Mouse (Mus musculus): ENCODE data around the gene Cbx1. TPM values are rescaled to one million over a fixed set of nuclear protein-coding genes. Genes with fewer than 3 reads are reported as not detected.
A peak's percentile ranks its signal among the peaks of the same experiment; 100 is the strongest.
"Not testable (repeated sequence)": the region's sequence is repeated elsewhere in the genome, so short reads cannot be mapped to it uniquely, and the experiment has no call there.

Gene Cbx1
- total and polyA plus RNA-seq, 2 experiments = 9.7 to 16.0 TPM

GRCm38 (mm10) chr11:96775665-96776064 is 13.3 kb upstream of the Cbx1 start:
- H3K36me3 ChIP-seq (ENCODE audit: control insufficient read depth, insufficient read depth, low read length) = peaks cover 10% of the 10 kb centered on the region; the same call in 1 of the 2 replicates
- H3K9ac ChIP-seq (ENCODE audit: low read depth, low read length) = no peak overlapping the region
- H3K27me3 ChIP-seq (ENCODE audit: control insufficient read depth, insufficient read depth, low read length) = no peaks in the 10 kb centered on the region
- no peak overlapping the region for H3K4me3 ChIP-seq (ENCODE audit: insufficient read depth, low read depth, low read length)
- no peak for DNase-seq (ENCODE audit: extremely low read depth, low read depth, low spot score)
- no peaks in the 10 kb centered on the region for H3K79me2 ChIP-seq (ENCODE audit: control insufficient read depth, insufficient read depth, low read length)
- no peak for TF ChIP-seq CTCF (IDR thresholded peaks at IDR 0.05; ENCODE audit: low read depth, low read length)
- no peak for TF ChIP-seq POLR2A (IDR thresholded peaks at IDR 0.05; ENCODE audit: extremely low read depth, insufficient read depth, low read length)
- H3K4me1 ChIP-seq (ENCODE audit: control insufficient read depth, insufficient read depth, low read length) = peaks cover 7% of the 10 kb centered on the region; the same call in 1 of the 2 replicates
- 60% methylated on average over 7 of the region's 7 CpGs for WGBS
- no peak overlapping the region for H3K27ac ChIP-seq (replicated peaks; ENCODE audit: insufficient read depth, low read depth, low read length)

GRCm38 (mm10) chr11:96776068-96776467 is 12.9 kb upstream of the Cbx1 start:
- peaks cover 7% of the 10 kb centered on the region; the same call in 1 of the 2 replicates for H3K4me1 ChIP-seq (ENCODE audit: control insufficient read depth, insufficient read depth, low read length)
- H3K79me2 ChIP-seq (ENCODE audit: control insufficient read depth, insufficient read depth, low read length) = no peaks in the 10 kb centered on the region
- DNase-seq (ENCODE audit: extremely low read depth, low read depth, low spot score) = no peak
- H3K27me3 ChIP-seq (ENCODE audit: control insufficient read depth, insufficient read depth, low read length) = no peaks in the 10 kb centered on the region
- H3K27ac ChIP-seq (replicated peaks; ENCODE audit: insufficient read depth, low read depth, low read length) = no peak overlapping the region
- WGBS = 50% methylated on average over 3 of the region's 3 CpGs
- H3K9ac ChIP-seq (ENCODE audit: low read depth, low read length) = no peak overlapping the region
- H3K36me3 ChIP-seq (ENCODE audit: control insufficient read depth, insufficient read depth, low read length) = peaks cover 6% of the 10 kb centered on the region; the same call in 1 of the 2 replicates
- no peak for TF ChIP-seq CTCF (IDR thresholded peaks at IDR 0.05; ENCODE audit: low read depth, low read length)
- no peak overlapping the region for H3K4me3 ChIP-seq (ENCODE audit: insufficient read depth, low read depth, low read length)

GRCm38 (mm10) chr11:96776968-96777962 is 11.7 kb upstream of the Cbx1 start, which contains the start of gene Snx11:
Gene Snx11, minus strand, starts transcription at chr11:96777559.
- 2% methylated on average over 59 of the region's 59 CpGs for WGBS
- Histone ChIP-seq H3K36me3 (ENCODE audit: control insufficient read depth, insufficient read depth, low read length) (peaks cover 2% of the 10 kb centered on the region; the same call in 1 of the 2 replicates), H3K27ac (replicated peaks; ENCODE audit: insufficient read depth, low read depth, low read length) (0 out of 2 replicates have a peak within 1 kb of the TSS, but pooled peaks have one; percentile 5), H3K27me3 (ENCODE audit: control insufficient read depth, insufficient read depth, low read length) (no peaks in the 10 kb centered on the region), H3K9ac (ENCODE audit: low read depth, low read length) (peak within 1 kb of the TSS; percentile 70), H3K79me2 (ENCODE audit: control insufficient read depth, insufficient read depth, low read length) (no peaks in the 10 kb centered on the region), H3K4me3 (ENCODE audit: insufficient read depth, low read depth, low read length) (peak within 1 kb of the TSS; percentile 87), H3K4me1 (ENCODE audit: control insufficient read depth, insufficient read depth, low read length) (peaks cover 7% of the 10 kb centered on the region; the same call in 1 of the 2 replicates)
- DNase-seq (ENCODE audit: extremely low read depth, low read depth, low spot score) = peak; percentile 94
- TF ChIP-seq CTCF (IDR thresholded peaks at IDR 0.05; ENCODE audit: low read depth, low read length) (peak; percentile 74), POLR2A (IDR thresholded peaks at IDR 0.05; ENCODE audit: extremely low read depth, insufficient read depth, low read length) (peak; percentile 63; the same call in 1 of the 2 replicates)

- DNase-seq (ENCODE audit: extremely low read depth, low read depth, low spot score); H3K27me3 ChIP-seq (ENCODE audit: control insufficient read depth, insufficient read depth, low read length); H3K79me2 ChIP-seq (ENCODE audit: control insufficient read depth, insufficient read depth, low read length); H3K4me3 ChIP-seq (ENCODE audit: insufficient read depth, low read depth, low read length); H3K9ac ChIP-seq (ENCODE audit: low read depth, low read length); H3K4me1 ChIP-seq (ENCODE audit: control insufficient read depth, insufficient read depth, low read length); H3K27ac ChIP-seq (replicated peaks; ENCODE audit: insufficient read depth, low read depth, low read length); H3K36me3 ChIP-seq (ENCODE audit: control insufficient read depth, insufficient read depth, low read length): not testable (repeated sequence)
- WGBS = 67% methylated on average over 10 of the region's 10 CpGs
Observed at GRCm38 (mm10) chr11:96778061-96778627, 10.8 kb upstream of the Cbx1 start.

- no peaks in the 10 kb centered on the region for H3K36me3 ChIP-seq (ENCODE audit: control insufficient read depth, insufficient read depth, low read length)
- 88% methylated on average over 5 of the region's 5 CpGs for WGBS
- no peaks in the 10 kb centered on the region for H3K79me2 ChIP-seq (ENCODE audit: control insufficient read depth, insufficient read depth, low read length)
- H3K4me1 ChIP-seq (ENCODE audit: control insufficient read depth, insufficient read depth, low read length) = peaks cover 7% of the 10 kb centered on the region; the same call in 1 of the 2 replicates
- TF ChIP-seq CTCF (IDR thresholded peaks at IDR 0.05; ENCODE audit: low read depth, low read length) (no peak), POLR2A (IDR thresholded peaks at IDR 0.05; ENCODE audit: extremely low read depth, insufficient read depth, low read length) (no peak)
- H3K27me3 ChIP-seq (ENCODE audit: control insufficient read depth, insufficient read depth, low read length) = no peaks in the 10 kb centered on the region
- no peak overlapping the region for H3K27ac ChIP-seq (replicated peaks; ENCODE audit: insufficient read depth, low read depth, low read length)
- H3K4me3 ChIP-seq (ENCODE audit: insufficient read depth, low read depth, low read length) = no peak overlapping the region
- H3K9ac ChIP-seq (ENCODE audit: low read depth, low read length) = no peak overlapping the region
- DNase-seq (ENCODE audit: extremely low read depth, low read depth, low spot score) = no peak
Observed at GRCm38 (mm10) chr11:96780306-96780705, 8.6 kb upstream of the Cbx1 start.
